Mouse (Mus musculus): ENCODE measurements around the gene Gtf3a.
"Not testable (repeated sequence)": the region's sequence is repeated elsewhere in the genome, so short reads cannot be mapped to it uniquely, and the experiment has no call there.

Gene Gtf3a

GRCm38 (mm10) chr5:146948508-146949088 is at the start of gene Gtf3a:
TSS of gene Gtf3a (plus strand) at chr5:146948657.
- DNase-seq: peak; percentile 81 to 89

GRCm38 (mm10) chr5:146900331-146900730 is 48.1 kb upstream of the Gtf3a start:
- no peak for DNase-seq

GRCm38 (mm10) chr5:146901501-146901900 is 47.0 kb upstream of the Gtf3a start:
- no peak for DNase-seq

- peak; percentile 73 to 87 for DNase-seq
These were observed 44.1 kb upstream of the Gtf3a start for GRCm38 (mm10) chr5:146904404-146904803.

GRCm38 (mm10) chr5:146905486-146906172 is 42.8 kb upstream of the Gtf3a start:
- peak; percentile 80 to 88 for DNase-seq

GRCm38 (mm10) chr5:146907533-146907932 is 40.9 kb upstream of the Gtf3a start:
- no peak for DNase-seq

GRCm38 (mm10) chr5:146908629-146909028 is 39.8 kb upstream of the Gtf3a start:
- DNase-seq: peak in 1 of 2 experiments; percentile 11

- no peak for DNase-seq
These were observed 36.3 kb upstream of the Gtf3a start for GRCm38 (mm10) chr5:146912206-146912605.

GRCm38 (mm10) chr5:146913355-146913754 is 35.1 kb upstream of the Gtf3a start:
- DNase-seq: no peak

GRCm38 (mm10) chr5:146914088-146914766 is 34.2 kb upstream of the Gtf3a start:
- peak; percentile 59 to 78 for DNase-seq

GRCm38 (mm10) chr5:146916273-146916672 is 32.2 kb upstream of the Gtf3a start:
- DNase-seq: peak in 1 of 2 experiments; percentile 9

- no peak for DNase-seq
These were observed 31.7 kb upstream of the Gtf3a start for GRCm38 (mm10) chr5:146916806-146917205.

GRCm38 (mm10) chr5:146917357-146917756 is 31.1 kb upstream of the Gtf3a start:
- DNase-seq: not testable (repeated sequence)

GRCm38 (mm10) chr5:146919874-146920273 is 28.6 kb upstream of the Gtf3a start:
- no peak for DNase-seq

- no peak for DNase-seq
These were observed 27.9 kb upstream of the Gtf3a start for GRCm38 (mm10) chr5:146920314-146921161.

GRCm38 (mm10) chr5:146921224-146921623 is 27.2 kb upstream of the Gtf3a start:
- DNase-seq: no peak

- no peak for DNase-seq
These were observed 24.9 kb upstream of the Gtf3a start for GRCm38 (mm10) chr5:146923547-146923946.

- no peak for DNase-seq
These were observed 21.8 kb upstream of the Gtf3a start for GRCm38 (mm10) chr5:146926673-146927072.

GRCm38 (mm10) chr5:146931422-146931821 is 17.0 kb upstream of the Gtf3a start:
- no peak for DNase-seq

GRCm38 (mm10) chr5:146931904-146932553 is 16.4 kb upstream of the Gtf3a start:
- no peak for DNase-seq

GRCm38 (mm10) chr5:146933466-146933865 is 15.0 kb upstream of the Gtf3a start:
- DNase-seq: no peak

Measured in cerebellum, postnatal 25 days (tissue).